Mouse (Mus musculus): ENCODE results near the gene Vkorc1l1. TPM values are rescaled to one million over a fixed set of nuclear protein-coding genes. Genes with fewer than 3 reads are reported as not detected.

Vkorc1l1 gene
- polyA plus RNA-seq, 1 experiment = 13.2 TPM

DNA sequence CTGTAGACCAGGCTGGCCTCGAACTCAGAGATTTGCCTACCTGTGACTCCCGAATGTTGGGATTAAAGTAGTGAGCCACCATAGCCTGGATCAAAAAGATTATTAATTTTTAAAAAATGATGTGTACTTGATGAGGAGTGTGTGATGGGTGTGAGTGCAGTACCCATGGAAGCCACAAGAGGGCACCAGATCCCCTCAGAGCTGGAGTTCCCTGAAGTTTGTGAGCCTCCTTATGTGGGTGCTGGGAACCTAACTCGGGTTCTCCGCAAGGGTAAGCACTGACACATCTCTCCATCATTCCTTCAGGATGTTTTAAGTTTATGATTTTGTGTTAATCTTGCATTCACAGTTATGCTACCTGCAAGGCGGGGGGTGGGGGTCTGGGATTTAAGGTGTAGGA lies 69.2 kb downstream of the Vkorc1l1 start:
- no peak overlapping the region for H3K4me2 ChIP-seq (ENCODE audit: low read depth)
- no peak for TF ChIP-seq REST (IDR thresholded peaks at IDR 0.05; ENCODE audit: insufficient read depth, insufficient read length)
- no peak for TF ChIP-seq MYOG (IDR thresholded peaks at IDR 0.05; ENCODE audit: control insufficient read depth in 1 of 3, insufficient read depth in 1 of 3, insufficient read length in 2 of 3, low read depth in 2 of 3)
- no peak for TF ChIP-seq USF1 (IDR thresholded peaks at IDR 0.05; ENCODE audit: low read depth)
- TF ChIP-seq E2F4 (IDR thresholded peaks at IDR 0.05; ENCODE audit: insufficient read depth) = no peak
- no peak for TF ChIP-seq MAX (IDR thresholded peaks at IDR 0.05; ENCODE audit: low read depth)
- TF ChIP-seq POLR2AphosphoS2 (IDR thresholded peaks at IDR 0.05; ENCODE audit: insufficient read length, low read depth) = no peak
- TF ChIP-seq TCF12 (IDR thresholded peaks at IDR 0.05; ENCODE audit: insufficient read depth, poor library complexity, severe bottlenecking) = no peak
- TF ChIP-seq CEBPB (IDR thresholded peaks at IDR 0.05; ENCODE audit: insufficient read depth, poor library complexity, severe bottlenecking) = no peak
- TF ChIP-seq MYOD1 (IDR thresholded peaks at IDR 0.05; ENCODE audit: control insufficient read depth in 1 of 3, insufficient read length in 2 of 3, low read depth in 2 of 3) = no peak
- TF ChIP-seq TCF3 (IDR thresholded peaks at IDR 0.05; ENCODE audit: insufficient read length, low read depth) = no peak
- TF ChIP-seq SRF (IDR thresholded peaks at IDR 0.05; ENCODE audit: control insufficient read depth, insufficient read length, low read depth) = no peak
- TF ChIP-seq POLR2A (IDR thresholded peaks at IDR 0.05; ENCODE audit: insufficient read length, low read depth) = no peak
- no peaks in the 10 kb centered on the region for H3K27me3 ChIP-seq (ENCODE audit: control insufficient read depth, insufficient read depth, insufficient read length)
- no peaks in the 10 kb centered on the region for H3K79me2 ChIP-seq (ENCODE audit: control insufficient read depth, insufficient read depth)
- H3K4me3 ChIP-seq = no peak overlapping the region
- H3K36me3 ChIP-seq (ENCODE audit: control insufficient read depth, insufficient read depth) = peaks cover 4% of the 10 kb centered on the region
- no peak overlapping the region for H3ac ChIP-seq (ENCODE audit: control insufficient read depth, insufficient read length)

- no peak overlapping the region for H3ac ChIP-seq (ENCODE audit: control insufficient read depth, insufficient read length)
- H3K27me3 ChIP-seq (ENCODE audit: control insufficient read depth, insufficient read depth, insufficient read length) = no peaks in the 10 kb centered on the region
- peaks cover 4% of the 10 kb centered on the region for H3K36me3 ChIP-seq (ENCODE audit: control insufficient read depth, insufficient read depth)
- no peak overlapping the region for H3K4me3 ChIP-seq
- no peak for TF ChIP-seq CEBPB (IDR thresholded peaks at IDR 0.05; ENCODE audit: insufficient read depth, poor library complexity, severe bottlenecking)
- no peak for TF ChIP-seq USF1 (IDR thresholded peaks at IDR 0.05; ENCODE audit: low read depth)
- no peak for TF ChIP-seq MAX (IDR thresholded peaks at IDR 0.05; ENCODE audit: low read depth)
- no peak for TF ChIP-seq TCF12 (IDR thresholded peaks at IDR 0.05; ENCODE audit: insufficient read depth, poor library complexity, severe bottlenecking)
- TF ChIP-seq E2F4 (IDR thresholded peaks at IDR 0.05; ENCODE audit: insufficient read depth) = no peak
- no peak for TF ChIP-seq MYOG (IDR thresholded peaks at IDR 0.05; ENCODE audit: control insufficient read depth in 1 of 3, insufficient read depth in 1 of 3, insufficient read length in 2 of 3, low read depth in 2 of 3)
- TF ChIP-seq SRF (IDR thresholded peaks at IDR 0.05; ENCODE audit: control insufficient read depth, insufficient read length, low read depth) = no peak
- TF ChIP-seq TCF3 (IDR thresholded peaks at IDR 0.05; ENCODE audit: insufficient read length, low read depth) = no peak
- no peak for TF ChIP-seq REST (IDR thresholded peaks at IDR 0.05; ENCODE audit: insufficient read depth, insufficient read length)
- TF ChIP-seq POLR2A (IDR thresholded peaks at IDR 0.05; ENCODE audit: insufficient read length, low read depth) = no peak
- no peak for TF ChIP-seq POLR2AphosphoS2 (IDR thresholded peaks at IDR 0.05; ENCODE audit: insufficient read length, low read depth)
- no peak for TF ChIP-seq MYOD1 (IDR thresholded peaks at IDR 0.05; ENCODE audit: control insufficient read depth in 1 of 3, insufficient read length in 2 of 3, low read depth in 2 of 3)
- H3K79me2 ChIP-seq (ENCODE audit: control insufficient read depth, insufficient read depth) = no peaks in the 10 kb centered on the region
- no peak overlapping the region for H3K4me2 ChIP-seq (ENCODE audit: low read depth)
Observed at GRCm38 (mm10) chr5:130015104-130015503, 73.3 kb downstream of the Vkorc1l1 start.

DNA sequence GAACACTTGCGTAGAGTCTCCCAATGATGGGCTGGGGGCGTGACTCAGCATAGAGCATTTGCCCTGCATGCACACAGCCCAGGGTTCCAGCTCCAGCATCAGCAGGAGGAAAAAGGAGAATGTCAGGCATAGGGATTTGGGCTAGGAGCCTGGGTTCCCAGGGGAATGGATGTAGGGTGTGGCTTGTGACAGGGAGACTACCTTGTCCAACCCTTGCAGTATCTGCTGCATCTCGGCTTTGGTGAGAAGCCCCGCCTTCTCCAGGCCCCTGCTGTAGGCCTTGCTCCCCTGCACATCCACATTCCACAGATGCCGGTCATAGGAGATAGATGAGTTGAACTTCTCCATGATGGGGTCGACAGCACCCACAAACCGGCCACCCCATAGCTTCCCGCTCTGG lies 77.7 kb downstream of the Vkorc1l1 start:
- no peak overlapping the region for H3K4me3 ChIP-seq
- H3K36me3 ChIP-seq (ENCODE audit: control insufficient read depth, insufficient read depth) = peaks cover 4% of the 10 kb centered on the region
- no peaks in the 10 kb centered on the region for H3K79me2 ChIP-seq (ENCODE audit: control insufficient read depth, insufficient read depth)
- no peak overlapping the region for H3ac ChIP-seq (ENCODE audit: control insufficient read depth, insufficient read length)
- TF ChIP-seq POLR2AphosphoS2 (IDR thresholded peaks at IDR 0.05; ENCODE audit: insufficient read length, low read depth) (no peak), SRF (IDR thresholded peaks at IDR 0.05; ENCODE audit: control insufficient read depth, insufficient read length, low read depth) (no peak), USF1 (IDR thresholded peaks at IDR 0.05; ENCODE audit: low read depth) (no peak), MYOG (IDR thresholded peaks at IDR 0.05; ENCODE audit: control insufficient read depth in 1 of 3, insufficient read depth in 1 of 3, insufficient read length in 2 of 3, low read depth in 2 of 3) (no peak), TCF3 (IDR thresholded peaks at IDR 0.05; ENCODE audit: insufficient read length, low read depth) (no peak), CEBPB (IDR thresholded peaks at IDR 0.05; ENCODE audit: insufficient read depth, poor library complexity, severe bottlenecking) (no peak), MAX (IDR thresholded peaks at IDR 0.05; ENCODE audit: low read depth) (no peak), POLR2A (IDR thresholded peaks at IDR 0.05; ENCODE audit: insufficient read length, low read depth) (no peak), E2F4 (IDR thresholded peaks at IDR 0.05; ENCODE audit: insufficient read depth) (no peak), REST (IDR thresholded peaks at IDR 0.05; ENCODE audit: insufficient read depth, insufficient read length) (no peak), MYOD1 (IDR thresholded peaks at IDR 0.05; ENCODE audit: control insufficient read depth in 1 of 3, insufficient read length in 2 of 3, low read depth in 2 of 3) (no peak), TCF12 (IDR thresholded peaks at IDR 0.05; ENCODE audit: insufficient read depth, poor library complexity, severe bottlenecking) (no peak)
- no peak overlapping the region for H3K4me2 ChIP-seq (ENCODE audit: low read depth)
- H3K27me3 ChIP-seq (ENCODE audit: control insufficient read depth, insufficient read depth, insufficient read length) = no peaks in the 10 kb centered on the region

DNA sequence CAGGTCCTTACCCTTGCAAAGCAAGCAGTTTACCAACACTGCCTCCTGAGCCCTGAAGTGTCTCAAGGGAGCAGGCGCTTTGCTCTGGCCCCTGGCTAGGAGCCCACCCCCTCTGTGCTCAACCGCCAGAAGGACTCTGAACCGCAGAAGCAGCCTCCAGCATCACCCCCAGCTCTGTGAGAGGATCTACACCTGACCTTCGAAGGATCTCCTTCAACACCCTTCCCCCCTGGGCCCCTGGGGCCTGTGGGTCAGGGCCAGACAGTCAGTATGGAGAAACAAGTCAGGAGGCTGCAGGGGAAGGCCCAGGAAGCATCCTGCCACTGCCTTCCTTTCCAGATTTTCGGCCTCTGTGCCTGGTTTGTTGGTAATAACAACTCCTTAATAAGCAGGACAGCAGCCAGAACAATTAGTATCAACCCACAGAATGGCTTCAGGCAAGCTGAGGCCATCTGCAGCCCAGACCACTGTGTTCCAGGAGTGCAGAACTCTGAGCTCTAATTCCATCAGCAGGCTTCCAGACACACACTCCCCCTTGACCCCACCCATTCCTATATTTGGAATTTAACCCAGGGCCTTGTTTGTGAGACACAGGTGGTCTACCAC lies 79.7 kb downstream of the Vkorc1l1 start:
- Histone ChIP-seq H3K27me3 (ENCODE audit: control insufficient read depth, insufficient read depth, insufficient read length) (no peaks in the 10 kb centered on the region), H3K4me2 (ENCODE audit: low read depth) (no peak overlapping the region), H3K79me2 (ENCODE audit: control insufficient read depth, insufficient read depth) (no peaks in the 10 kb centered on the region), H3K4me3 (no peak overlapping the region), H3ac (ENCODE audit: control insufficient read depth, insufficient read length) (no peak overlapping the region), H3K36me3 (ENCODE audit: control insufficient read depth, insufficient read depth) (no peaks in the 10 kb centered on the region)
- TF ChIP-seq TCF12 (IDR thresholded peaks at IDR 0.05; ENCODE audit: insufficient read depth, poor library complexity, severe bottlenecking) = no peak
- TF ChIP-seq CEBPB (IDR thresholded peaks at IDR 0.05; ENCODE audit: insufficient read depth, poor library complexity, severe bottlenecking) = no peak
- TF ChIP-seq MYOG (IDR thresholded peaks at IDR 0.05; ENCODE audit: control insufficient read depth in 1 of 3, insufficient read depth in 1 of 3, insufficient read length in 2 of 3, low read depth in 2 of 3) = no peak
- no peak for TF ChIP-seq POLR2AphosphoS2 (IDR thresholded peaks at IDR 0.05; ENCODE audit: insufficient read length, low read depth)
- no peak for TF ChIP-seq MYOD1 (IDR thresholded peaks at IDR 0.05; ENCODE audit: control insufficient read depth in 1 of 3, insufficient read length in 2 of 3, low read depth in 2 of 3)
- no peak for TF ChIP-seq POLR2A (IDR thresholded peaks at IDR 0.05; ENCODE audit: insufficient read length, low read depth)
- no peak for TF ChIP-seq SRF (IDR thresholded peaks at IDR 0.05; ENCODE audit: control insufficient read depth, insufficient read length, low read depth)
- no peak for TF ChIP-seq REST (IDR thresholded peaks at IDR 0.05; ENCODE audit: insufficient read depth, insufficient read length)
- TF ChIP-seq E2F4 (IDR thresholded peaks at IDR 0.05; ENCODE audit: insufficient read depth) = no peak
- no peak for TF ChIP-seq MAX (IDR thresholded peaks at IDR 0.05; ENCODE audit: low read depth)
- TF ChIP-seq USF1 (IDR thresholded peaks at IDR 0.05; ENCODE audit: low read depth) = no peak
- TF ChIP-seq TCF3 (IDR thresholded peaks at IDR 0.05; ENCODE audit: insufficient read length, low read depth) = no peak
